Mouse (Mus musculus) left cerebral cortex, adult 2 months (tissue): ENCODE measurements at regions not wholly inside any gene's neighbourhood (a gene's known extent, or its start where the extent isn't known, plus 50 kb on each side); places are given as distances from the start of the nearest gene placed in this dataset.

Experiments
- DNase-seq, 2 experiments: peaks; one replicate each; pipeline ENCODE4 v3.0.0; 2021 to 2022; ENCODE audit warnings: low spot score in 2 of 2, mixed read lengths in 1 of 2; ENCODE audit errors: extremely low spot score in 1 of 2
- H3K27ac ChIP-seq: fragments of 200-600 bp; 2 replicates; pipeline ENCODE4 v1.8.1; 2022
- H3K4me3 ChIP-seq: fragments of 200-600 bp; 2 replicates; pipeline ENCODE4 v1.8.1; 2022
- CTCF ChIP-seq: fragments of 200-600 bp; IDR thresholded peaks from 2 replicates; pipeline ENCODE4 v1.8.1; 2022; ENCODE audit warnings: antibody characterized with exemption, mild to moderate bottlenecking, moderate library complexity
- intact Hi-C: fragments of 180-260 bp; cut with DNase I; formaldehyde crosslinking; loops from one replicate; pipeline ENCODE4 v1.15.1; 2025

DNA sequence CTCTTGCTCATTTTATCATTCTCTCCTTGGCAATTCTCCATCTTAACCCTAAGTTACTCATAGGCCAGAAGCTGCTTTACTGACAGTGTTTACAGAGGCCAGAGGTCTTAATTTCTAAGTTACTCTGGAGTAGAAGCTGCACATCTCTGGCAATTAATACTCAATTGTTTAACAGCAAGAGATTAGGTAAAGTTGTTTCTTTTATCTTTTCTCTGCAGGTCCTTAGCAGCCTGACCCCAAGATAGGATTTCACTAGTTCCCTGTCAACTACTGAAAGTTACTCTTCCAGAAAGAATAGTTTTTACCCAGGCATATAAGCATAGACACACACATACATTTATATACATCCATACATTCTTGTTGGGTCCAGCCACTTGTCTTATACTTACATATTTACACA is 3131.2 kb upstream of the A830018L16Rik start:
- Histone ChIP-seq H3K4me3 (no peak overlapping the region), H3K27ac (no peak overlapping the region)
- no peak for TF ChIP-seq CTCF
- DNase-seq = no peak
- intact Hi-C loops = no loop called here

DNA sequence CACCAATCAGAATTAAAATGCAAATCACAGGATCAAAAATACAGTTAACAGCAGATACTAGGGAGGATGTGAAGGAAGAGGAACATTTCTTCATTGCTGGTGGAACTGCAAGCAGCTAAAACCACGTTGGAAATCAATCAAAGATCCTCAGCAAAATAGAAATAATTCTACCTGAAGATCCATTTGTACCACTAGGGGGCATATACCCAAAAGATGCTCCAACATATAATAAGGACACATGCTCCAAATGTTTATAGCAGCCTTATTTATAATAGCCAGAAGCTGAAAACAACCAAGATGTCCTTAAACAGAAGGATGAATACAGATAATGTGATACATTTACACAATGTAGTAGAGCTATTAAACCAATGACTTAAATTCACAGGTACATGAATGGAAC is 3126.4 kb upstream of the A830018L16Rik start:
- Histone ChIP-seq H3K4me3 (no peak overlapping the region), H3K27ac (no peak overlapping the region)
- TF ChIP-seq CTCF = peak; percentile 36
- intact Hi-C loops = no loop called here
- DNase-seq = no peak
